Mouse (Mus musculus): ENCODE measurements around the gene Ppil4.
A peak's percentile ranks its signal among the peaks of the same experiment; 100 is the strongest.
"Not testable (repeated sequence)": the region's sequence is repeated elsewhere in the genome, so short reads cannot be mapped to it uniquely, and the experiment has no call there.

Gene Ppil4

DNA sequence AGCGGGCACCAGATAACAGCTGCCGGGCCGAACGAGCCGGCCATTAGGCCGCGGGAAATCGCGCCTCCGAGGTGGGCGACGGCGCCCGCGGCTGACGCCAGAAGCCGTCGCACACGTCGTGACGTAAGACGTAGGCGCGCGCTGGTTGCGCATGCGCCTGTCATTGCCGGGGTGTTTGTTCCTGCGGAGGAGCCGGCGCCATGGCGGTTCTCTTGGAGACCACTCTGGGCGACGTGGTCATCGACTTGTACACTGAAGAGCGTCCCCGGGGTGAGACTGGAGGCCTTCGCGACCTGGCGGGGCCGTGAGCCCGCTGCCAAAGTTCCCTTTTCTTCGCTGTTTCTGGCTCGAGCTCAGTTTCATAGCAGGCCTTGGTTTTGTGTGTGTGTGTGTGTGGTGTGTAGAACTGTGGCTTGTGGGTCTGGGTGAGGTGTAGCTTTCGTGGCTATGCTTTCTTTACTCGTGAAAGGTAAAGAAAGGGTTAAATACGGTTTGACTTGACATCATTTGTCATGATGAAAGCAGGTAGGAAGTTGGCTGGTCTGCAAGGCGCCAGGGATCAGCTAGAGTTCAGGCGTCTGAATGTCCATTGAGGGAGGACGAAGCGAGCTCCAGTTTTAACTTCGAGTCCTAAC is at the start of gene Ppil4, which contains the start of gene Ginm1:
TSS of gene Ppil4 (plus strand) at position 141 of the 635 bp plus-strand sequence.
TSS of gene Ginm1 (minus strand) at position 74 of the 635 bp plus-strand sequence.
- peak; percentile 90 for DNase-seq (ENCODE audit: low spot score)

DNA sequence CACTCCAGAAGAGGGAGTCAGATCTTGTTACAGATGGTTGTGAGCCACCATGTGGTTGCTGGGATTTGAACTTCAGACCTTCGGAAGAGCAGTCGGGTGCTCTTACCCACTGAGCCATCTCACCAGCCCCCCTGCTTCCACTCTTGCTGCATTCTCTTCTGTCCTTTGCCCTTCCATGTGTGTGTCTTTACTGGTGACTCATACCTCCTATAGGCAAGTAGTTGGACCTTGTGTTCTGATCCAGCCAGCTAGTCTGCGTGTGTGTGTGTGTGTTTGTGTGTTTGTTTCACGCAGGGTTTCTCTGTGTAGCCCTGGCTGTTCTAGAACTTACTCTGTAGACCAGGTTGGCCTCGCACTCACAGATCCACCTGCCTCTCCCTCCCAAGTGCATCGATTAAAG is 47.2 kb upstream of the Ppil4 start:
- DNase-seq (ENCODE audit: low spot score), result not testable (repeated sequence)

DNA sequence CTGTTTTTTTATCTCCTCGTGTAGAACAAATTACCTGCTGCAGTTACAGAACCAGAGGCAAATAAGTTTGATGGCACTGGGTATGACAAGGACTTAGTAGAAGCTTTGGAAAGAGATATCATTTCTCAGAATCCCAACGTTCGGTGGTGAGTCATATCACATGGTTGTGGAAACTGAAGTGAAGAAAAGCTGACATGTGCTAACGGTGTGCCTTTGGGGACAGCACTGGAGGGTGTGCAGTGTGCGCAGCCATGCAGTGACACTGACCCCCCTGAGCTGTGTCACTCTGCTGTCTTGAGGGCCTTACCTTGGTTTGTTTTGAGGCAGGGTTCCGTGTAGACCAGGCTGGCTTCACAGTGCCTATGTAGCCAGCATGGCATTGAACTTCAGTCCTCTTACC is 43.9 kb upstream of the Ppil4 start:
- no peak for DNase-seq (ENCODE audit: low spot score)

- DNase-seq (ENCODE audit: low spot score), result no peak
These were observed 35.1 kb upstream of the Ppil4 start for GRCm38 (mm10) chr10:7757544-7757943.

DNA sequence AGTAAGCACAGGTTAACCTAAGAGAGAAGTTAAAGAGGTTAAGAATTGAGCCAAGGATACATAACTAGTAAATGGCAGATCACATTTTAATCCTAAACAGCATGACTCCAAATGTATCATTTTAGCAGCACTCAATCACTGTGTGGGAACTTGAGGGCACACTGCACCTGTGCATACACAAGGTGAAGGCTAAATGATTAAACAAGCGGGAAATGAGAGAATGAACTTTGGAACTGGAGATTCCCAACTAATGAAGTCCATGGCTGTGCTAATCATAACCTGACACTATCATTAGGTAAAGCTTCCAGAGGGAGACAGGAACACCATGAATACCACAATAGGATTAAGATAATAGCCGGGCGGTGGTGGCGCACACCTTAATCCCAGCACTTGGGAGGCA is 20.3 kb upstream of the Ppil4 start:
- no peak for DNase-seq (ENCODE audit: low spot score)

DNA sequence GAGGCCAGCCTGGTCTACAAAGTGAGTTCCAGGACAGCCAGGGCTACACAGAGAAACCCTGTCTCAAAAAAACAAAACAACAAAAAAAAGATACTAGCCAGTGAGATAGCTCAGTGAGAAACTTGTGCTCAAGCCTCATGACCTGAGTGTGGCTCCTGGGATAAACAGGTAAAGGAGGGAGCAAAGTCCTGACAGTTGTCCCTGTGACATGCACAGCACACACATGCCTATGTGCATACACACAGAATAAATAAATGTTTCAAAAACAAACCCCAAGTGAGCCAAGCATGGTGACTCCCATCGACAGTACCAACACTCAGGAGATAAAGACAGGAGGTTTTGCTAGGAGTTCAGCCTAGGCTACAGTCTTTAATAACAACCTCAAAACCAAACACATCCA is 19.9 kb upstream of the Ppil4 start:
- DNase-seq (ENCODE audit: low spot score), result no peak

DNA sequence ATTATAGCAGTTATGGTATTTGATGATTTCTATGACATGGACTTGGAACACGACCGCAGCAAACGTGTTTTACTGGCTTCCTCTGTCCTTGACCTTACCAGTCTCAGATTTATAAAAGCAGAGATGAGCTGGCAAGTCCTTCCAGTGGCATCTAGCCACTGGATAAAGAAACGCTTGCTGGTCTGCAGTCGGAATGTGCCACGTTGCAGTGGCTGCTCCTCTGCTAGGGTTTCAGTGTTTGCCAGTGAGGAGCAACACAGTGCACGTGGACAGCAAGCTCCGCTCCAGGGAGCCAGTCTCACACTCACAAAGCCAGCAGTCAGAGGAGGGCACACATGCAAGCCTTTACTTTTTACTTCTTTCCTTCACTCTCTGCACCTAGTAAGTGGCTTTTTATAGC is 17.3 kb upstream of the Ppil4 start:
- no peak for DNase-seq (ENCODE audit: low spot score)

GRCm38 (mm10) chr10:7778361-7778760 is 14.3 kb upstream of the Ppil4 start:
- no peak for DNase-seq (ENCODE audit: low spot score)

GRCm38 (mm10) chr10:7779751-7780237 is 12.9 kb upstream of the Ppil4 start:
- DNase-seq (ENCODE audit: low spot score), result no peak

GRCm38 (mm10) chr10:7780238-7781176 is 12.2 kb upstream of the Ppil4 start:
- peak; percentile 90 for DNase-seq (ENCODE audit: low spot score)

DNA sequence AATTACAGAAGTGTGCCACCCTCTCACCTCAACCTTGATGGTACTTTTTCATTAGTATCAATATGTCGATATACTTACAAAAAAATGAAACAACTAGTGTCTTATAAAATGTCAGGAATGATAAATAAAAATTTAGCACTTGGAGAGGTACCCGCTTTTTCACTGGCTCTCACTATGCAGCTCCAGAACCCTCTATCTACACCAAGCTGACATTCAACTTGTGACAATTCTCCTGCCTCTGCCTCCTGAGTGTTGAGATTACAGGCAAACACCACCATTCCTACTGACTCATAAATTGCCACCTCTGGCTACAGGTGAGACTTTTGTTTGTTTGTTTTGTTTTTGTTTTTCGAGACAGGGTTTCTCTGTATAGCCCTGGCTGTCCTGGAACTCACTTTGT is 11.5 kb upstream of the Ppil4 start:
- DNase-seq (ENCODE audit: low spot score), result no peak

DNA sequence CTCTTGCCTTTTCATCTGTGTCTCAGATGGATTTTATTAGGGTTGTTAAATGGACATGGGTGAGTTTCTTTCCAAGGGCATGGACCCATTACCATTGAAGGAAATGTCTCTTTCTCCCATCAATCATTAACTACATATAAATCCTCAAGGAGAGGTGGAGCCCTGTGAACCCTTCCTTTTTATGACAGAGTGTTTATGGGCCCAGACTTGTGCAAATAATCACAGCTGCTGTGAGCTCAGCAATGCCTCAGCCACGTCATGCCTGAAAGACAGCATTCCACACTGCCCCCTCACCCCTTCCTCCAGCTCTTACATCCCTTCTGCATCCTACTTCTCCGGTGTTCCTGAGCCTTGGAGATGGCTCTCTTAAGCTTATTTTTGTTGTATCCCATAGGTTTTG is 5.4 kb upstream of the Ppil4 start:
- DNase-seq (ENCODE audit: low spot score), result peak; percentile 10

DNA sequence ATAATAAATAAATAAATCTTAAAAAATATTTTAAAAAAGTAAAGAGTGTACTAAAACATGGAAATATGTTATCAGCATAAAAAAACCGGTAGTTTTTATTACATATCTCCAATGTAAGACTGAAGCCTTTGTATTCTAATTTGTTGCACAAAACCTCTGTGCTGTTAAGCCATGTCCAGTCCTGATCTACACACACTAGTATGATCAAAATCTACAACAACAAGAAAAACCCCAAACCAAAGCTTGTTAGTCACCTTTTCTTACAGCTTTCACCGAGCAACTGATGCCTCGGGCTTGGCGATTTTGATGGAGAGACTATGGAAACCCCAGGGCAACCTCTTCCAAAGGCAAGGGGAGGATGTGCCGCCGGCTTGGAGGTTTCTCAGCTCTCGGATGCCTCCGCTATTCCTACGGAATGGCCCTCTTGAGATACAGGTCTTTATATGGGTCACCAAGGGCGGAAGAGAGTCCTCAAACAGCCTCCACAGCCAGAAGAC is 389 bp upstream of the Ppil4 start:
- no peak for DNase-seq (ENCODE audit: low spot score)

DNA sequence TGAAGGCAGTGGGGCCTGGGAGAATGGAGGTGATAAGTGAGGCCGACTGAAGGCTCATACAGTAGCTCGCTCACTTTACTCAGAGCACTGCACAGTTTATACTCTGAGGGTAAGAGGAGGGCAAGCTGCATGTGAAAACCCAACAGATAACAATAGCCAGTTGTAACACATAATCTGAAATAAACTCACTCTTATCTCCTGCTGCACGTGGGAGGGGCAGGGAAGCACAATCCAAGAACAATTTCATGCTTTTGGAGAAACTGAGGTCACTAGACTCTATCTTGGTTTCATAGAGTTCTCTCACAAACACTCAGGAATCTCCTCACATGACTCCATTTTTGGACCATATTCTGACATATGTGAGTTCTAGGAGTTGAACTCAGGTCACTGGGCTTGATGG is 8.6 kb downstream of the Ppil4 start:
- no peak for DNase-seq (ENCODE audit: low spot score)

DNA sequence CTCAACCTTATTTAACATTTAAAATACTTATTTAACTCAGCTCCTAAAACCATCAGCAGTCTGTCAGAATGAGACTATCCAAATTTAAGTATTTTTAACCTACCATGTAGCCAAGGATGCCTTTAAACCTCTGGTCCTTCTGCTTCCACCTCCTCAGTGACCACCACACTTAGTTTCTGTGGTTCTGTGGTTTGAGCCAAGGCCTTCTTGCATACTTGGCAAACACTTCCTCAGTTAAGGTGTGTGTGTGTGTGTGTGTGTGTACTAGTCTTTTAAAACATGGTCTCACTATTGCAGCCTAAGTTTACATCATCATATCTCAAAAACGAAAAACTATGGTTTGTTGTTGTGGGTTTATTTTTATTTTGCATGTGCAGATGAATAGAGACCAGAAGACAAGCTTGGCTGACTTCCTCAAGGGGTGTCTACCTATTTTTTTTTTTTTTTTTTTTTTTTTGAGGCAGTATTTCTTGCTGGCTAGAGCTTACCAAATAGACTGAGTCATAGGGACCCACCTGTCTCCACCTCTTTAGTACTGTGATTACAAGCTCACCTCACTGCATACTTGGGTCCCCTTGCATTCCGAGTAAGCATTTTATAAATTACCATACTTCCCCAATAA is 9.9 kb downstream of the Ppil4 start:
- DNase-seq (ENCODE audit: low spot score), result no peak

- peak; percentile 34 for DNase-seq (ENCODE audit: low spot score)
These were observed 17.2 kb downstream of the Ppil4 start for GRCm38 (mm10) chr10:7809937-7810336.

DNA sequence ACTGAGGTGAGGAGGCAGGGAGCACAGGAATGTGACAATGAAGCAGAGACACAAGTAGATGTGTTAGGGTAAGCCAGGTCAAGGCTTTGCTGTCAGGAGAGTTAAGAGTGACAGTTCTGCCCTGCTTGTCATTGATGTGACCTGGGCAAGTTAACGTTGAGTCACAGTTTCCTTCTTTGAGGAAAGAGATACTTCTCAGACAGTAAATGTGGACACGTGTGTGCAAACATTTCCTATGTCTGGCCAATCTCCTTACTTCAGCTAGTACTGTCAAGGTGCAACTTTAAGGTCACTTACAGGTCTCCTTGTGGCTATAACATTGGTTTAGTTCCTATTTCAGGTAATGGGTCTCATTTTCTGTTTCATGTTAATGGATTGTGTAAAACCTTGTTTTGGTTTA is 23.8 kb downstream of the Ppil4 start:
- no peak for DNase-seq (ENCODE audit: low spot score)

GRCm38 (mm10) chr10:7818676-7819075 is 26.0 kb downstream of the Ppil4 start:
- no peak for DNase-seq (ENCODE audit: low spot score)

DNA sequence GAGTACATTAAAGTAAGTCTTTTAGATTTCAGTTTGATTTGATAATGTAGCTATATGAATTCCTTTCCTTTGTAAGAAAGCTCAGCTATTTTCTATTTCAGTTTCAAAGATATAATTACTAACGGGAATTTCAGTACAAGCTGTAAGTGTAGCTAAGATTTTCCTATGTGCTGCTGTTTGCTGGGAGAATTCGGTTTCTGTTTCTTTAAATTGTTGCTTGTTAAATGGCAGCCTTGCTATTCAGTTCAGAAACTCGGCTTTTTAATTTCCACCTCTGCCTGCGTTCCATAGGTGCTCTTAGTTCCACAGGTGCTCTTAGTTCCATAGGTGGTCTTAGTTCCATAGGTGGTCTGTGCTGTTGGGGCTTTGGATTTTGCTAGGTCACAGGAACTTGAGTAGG is 26.5 kb downstream of the Ppil4 start:
- no peak for DNase-seq (ENCODE audit: low spot score)

DNA sequence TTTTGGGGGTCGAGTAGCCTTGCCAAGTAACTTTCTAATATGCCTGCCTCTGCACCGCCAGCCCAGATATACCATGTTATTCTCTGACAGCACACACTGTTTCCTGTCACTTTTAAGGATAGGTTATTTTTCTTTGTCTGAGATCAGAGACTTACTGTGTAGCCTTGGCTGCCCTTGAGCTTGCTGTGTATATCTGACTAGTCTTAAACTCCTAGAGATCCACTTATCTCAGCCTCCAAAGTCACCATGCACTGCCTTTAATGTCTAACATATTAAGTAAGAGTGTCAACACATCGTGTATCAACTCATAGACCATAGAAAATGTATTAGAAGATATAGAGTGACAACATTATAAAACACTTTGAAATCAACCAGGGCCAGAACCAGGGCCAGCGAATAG is 26.9 kb downstream of the Ppil4 start:
- no peak for DNase-seq (ENCODE audit: low spot score)

GRCm38 (mm10) chr10:7820171-7820570 is 27.5 kb downstream of the Ppil4 start:
- no peak for DNase-seq (ENCODE audit: low spot score)

- no peak for DNase-seq (ENCODE audit: low spot score)
These were observed 29.3 kb downstream of the Ppil4 start for GRCm38 (mm10) chr10:7821981-7822380.
